Mouse (Mus musculus) CH12.LX (cell line): Measurements from ENCODE around the gene Nol3.

ENCODE experiments used
- EP300 ChIP-seq: IDR thresholded peaks from 2 replicates; pipeline ENCODE4 v1.6.1; 2011; ENCODE audit warnings: low read length, improper control_type of control experiment
- NRF1 ChIP-seq: IDR thresholded peaks from 2 replicates; pipeline ENCODE4 v1.6.1; 2014; ENCODE audit warnings: low read depth, mild to moderate bottlenecking, inconsistent platforms, low read length, improper control_type of control experiment, moderate library complexity
- PAX5 ChIP-seq: IDR thresholded peaks from 2 replicates; pipeline ENCODE4 v1.6.1; 2012; ENCODE audit warnings: low read length, inconsistent platforms, mixed read lengths
- SIN3A ChIP-seq: IDR thresholded peaks from 2 replicates; pipeline ENCODE4 v1.6.1; 2012; ENCODE audit warnings: low read length, improper control_type of control experiment, inconsistent platforms
- TBP ChIP-seq: conservative IDR thresholded peaks from 2 replicates; pipeline ENCODE4 v1.6.1; 2011; ENCODE audit warnings: low read depth, low read length, improper control_type of control experiment

DNA sequence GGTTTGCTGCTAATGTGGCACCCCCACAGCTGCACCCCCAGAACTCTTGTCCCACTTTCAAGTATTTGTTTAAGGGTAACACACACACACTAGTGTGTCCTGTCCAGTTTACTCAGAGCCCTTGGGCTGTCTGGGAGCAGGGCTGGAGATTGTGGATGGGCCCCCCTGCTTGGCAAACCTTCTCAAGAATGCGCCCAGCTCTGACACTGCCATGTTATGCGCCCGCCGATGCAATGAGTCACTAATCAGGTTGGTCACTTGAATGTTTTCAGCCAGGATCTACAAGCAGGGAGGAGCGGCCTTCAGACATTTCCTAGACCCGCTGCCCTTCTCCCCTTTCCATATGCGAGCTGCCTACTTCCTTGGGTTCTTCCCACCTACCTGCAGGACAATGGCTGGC lies 16.5 kb downstream of the Nol3 start:
- TF ChIP-seq SIN3A (no peak), EP300 (no peak), PAX5 (no peak), NRF1 (no peak), TBP (no peak)
